Mouse (Mus musculus): ENCODE results near the gene 1700086D15Rik.

1700086D15Rik gene

GRCm38 (mm10) chr11:65135251-65135739 lies 24.4 kb downstream of the 1700086D15Rik start:
- DNase-seq (ENCODE audit: low read depth): no peak

GRCm38 (mm10) chr11:65133661-65134060 lies 26.0 kb downstream of the 1700086D15Rik start:
- no peak for DNase-seq (ENCODE audit: low read depth)

- peak; percentile 52 for DNase-seq (ENCODE audit: low read depth)
Observed at GRCm38 (mm10) chr11:65129110-65129509, 30.6 kb downstream of the 1700086D15Rik start.

- DNase-seq (ENCODE audit: low read depth): peak; percentile 74
Observed at GRCm38 (mm10) chr11:65128666-65129065, 31.0 kb downstream of the 1700086D15Rik start.

GRCm38 (mm10) chr11:65126566-65126965 lies 33.1 kb downstream of the 1700086D15Rik start:
- DNase-seq (ENCODE audit: low read depth): no peak

- no peak for DNase-seq (ENCODE audit: low read depth)
Observed at GRCm38 (mm10) chr11:65124913-65125418, 34.7 kb downstream of the 1700086D15Rik start.

GRCm38 (mm10) chr11:65120276-65120675 lies 39.4 kb downstream of the 1700086D15Rik start:
- DNase-seq (ENCODE audit: low read depth): no peak

GRCm38 (mm10) chr11:65115811-65116210 lies 43.9 kb downstream of the 1700086D15Rik start:
- no peak for DNase-seq (ENCODE audit: low read depth)

GRCm38 (mm10) chr11:65112086-65112485 lies 47.6 kb downstream of the 1700086D15Rik start:
- no peak for DNase-seq (ENCODE audit: low read depth)

- no peak for DNase-seq (ENCODE audit: low read depth)
Observed at GRCm38 (mm10) chr11:65111651-65112050, 48.0 kb downstream of the 1700086D15Rik start.

GRCm38 (mm10) chr11:65110058-65110457 lies 49.6 kb downstream of the 1700086D15Rik start:
- DNase-seq (ENCODE audit: low read depth): no peak

- DNase-seq (ENCODE audit: low read depth): no peak
Observed at GRCm38 (mm10) chr11:65107734-65108171, 51.9 kb downstream of the 1700086D15Rik start.

- DNase-seq (ENCODE audit: low read depth): no peak
Observed at GRCm38 (mm10) chr11:65107151-65107550, 52.5 kb downstream of the 1700086D15Rik start.

- no peak for DNase-seq (ENCODE audit: low read depth)
Observed at GRCm38 (mm10) chr11:65104076-65104475, 55.6 kb downstream of the 1700086D15Rik start.

Data from NIH3T3 (cell line).